Mouse (Mus musculus): ENCODE results near the gene Fibp. TPM values are rescaled to one million over a fixed set of nuclear protein-coding genes. Genes with fewer than 3 reads are reported as not detected.
"Not testable (repeated sequence)": the region's sequence is repeated elsewhere in the genome, so short reads cannot be mapped to it uniquely, and the experiment has no call there.

Fibp gene
- polyA plus RNA-seq, 1 experiment from 2014 or later = 111 TPM

- Histone ChIP-seq H3K4me3 (ENCODE audit: low read length) (peak overlapping the region; percentile 85), H3K27ac (ENCODE audit: low read length) (peak overlapping the region; percentile 98), H3K4me1 (replicated peaks; ENCODE audit: control insufficient read depth, insufficient read depth, low read length) (peaks cover 41% of the 10 kb centered on the region), H3K4me2 (ENCODE audit: low read depth, low read length) (peak overlapping the region; percentile 94), H3K36me3 (ENCODE audit: control insufficient read depth, insufficient read depth, low read length) (peaks cover 22% of the 10 kb centered on the region)
- not testable (repeated sequence) for ATAC-seq (ENCODE audit: low read depth); H3K9me3 ChIP-seq (ENCODE audit: control insufficient read depth, low read length); H3K27me3 ChIP-seq (ENCODE audit: control insufficient read depth, insufficient read depth, low read depth, low read length); H3K9ac ChIP-seq (ENCODE audit: low read length)
- WGBS = 39% methylated on average over 10 of the region's 10 CpGs
Measured at GRCm38 (mm10) chr19:5489721-5490120, 29.3 kb downstream of the Fibp start.

GRCm38 (mm10) chr19:5490313-5490897, 30.0 kb downstream of the Fibp start, which contains the start of gene Cfl1:
TSS of gene Cfl1 (plus strand) at chr19:5490455.
- Histone ChIP-seq H3K4me1 (replicated peaks; ENCODE audit: control insufficient read depth, insufficient read depth, low read length) (peaks cover 35% of the 10 kb centered on the region), H3K4me2 (ENCODE audit: low read depth, low read length) (peak within 1 kb of the TSS; percentile 94), H3K4me3 (ENCODE audit: low read length) (peak within 1 kb of the TSS; percentile 85), H3K27me3 (ENCODE audit: control insufficient read depth, insufficient read depth, low read depth, low read length) (no peaks in the 10 kb centered on the region), H3K36me3 (ENCODE audit: control insufficient read depth, insufficient read depth, low read length) (peaks cover 25% of the 10 kb centered on the region), H3K9me3 (ENCODE audit: control insufficient read depth, low read length) (no peaks in the 10 kb centered on the region), H3K9ac (ENCODE audit: low read length) (peak within 1 kb of the TSS; percentile 92), H3K27ac (ENCODE audit: low read length) (peak within 1 kb of the TSS; percentile 98)
- under 1% methylated on average over 50 of the region's 62 CpGs for WGBS
- ATAC-seq (ENCODE audit: low read depth) = peak; percentile 66

- Histone ChIP-seq H3K27me3 (ENCODE audit: control insufficient read depth, insufficient read depth, low read depth, low read length) (no peaks in the 10 kb centered on the region), H3K9me3 (ENCODE audit: control insufficient read depth, low read length) (no peaks in the 10 kb centered on the region), H3K27ac (ENCODE audit: low read length) (peak overlapping the region; percentile 98), H3K4me3 (ENCODE audit: low read length) (peak overlapping the region; percentile 85), H3K4me2 (ENCODE audit: low read depth, low read length) (peak overlapping the region; percentile 79), H3K4me1 (replicated peaks; ENCODE audit: control insufficient read depth, insufficient read depth, low read length) (peaks cover 28% of the 10 kb centered on the region), H3K36me3 (ENCODE audit: control insufficient read depth, insufficient read depth, low read length) (peaks cover 29% of the 10 kb centered on the region), H3K9ac (ENCODE audit: low read length) (peak overlapping the region; percentile 92)
- 0% methylated on average over 53 of the region's 59 CpGs for WGBS
- peak; percentile 5; the same call in 1 of the 2 replicates for ATAC-seq (ENCODE audit: low read depth)
Measured at GRCm38 (mm10) chr19:5490898-5491708, 30.7 kb downstream of the Fibp start.

GRCm38 (mm10) chr19:5492641-5493040, 32.2 kb downstream of the Fibp start:
- Histone ChIP-seq H3K9me3 (ENCODE audit: control insufficient read depth, low read length) (no peaks in the 10 kb centered on the region), H3K27me3 (ENCODE audit: control insufficient read depth, insufficient read depth, low read depth, low read length) (no peaks in the 10 kb centered on the region), H3K4me3 (ENCODE audit: low read length) (no peak overlapping the region), H3K27ac (ENCODE audit: low read length) (no peak overlapping the region), H3K4me2 (ENCODE audit: low read depth, low read length) (no peak overlapping the region), H3K9ac (ENCODE audit: low read length) (no peak overlapping the region), H3K36me3 (ENCODE audit: control insufficient read depth, insufficient read depth, low read length) (peaks cover 30% of the 10 kb centered on the region), H3K4me1 (replicated peaks; ENCODE audit: control insufficient read depth, insufficient read depth, low read length) (peaks cover 14% of the 10 kb centered on the region)
- 78% methylated on average over 4 of the region's 4 CpGs for WGBS
- no peak for ATAC-seq (ENCODE audit: low read depth)

- H3K9ac ChIP-seq (ENCODE audit: low read length); ATAC-seq (ENCODE audit: low read depth); H3K27ac ChIP-seq (ENCODE audit: low read length); H3K9me3 ChIP-seq (ENCODE audit: control insufficient read depth, low read length); H3K4me3 ChIP-seq (ENCODE audit: low read length); H3K4me2 ChIP-seq (ENCODE audit: low read depth, low read length); H3K27me3 ChIP-seq (ENCODE audit: control insufficient read depth, insufficient read depth, low read depth, low read length): not testable (repeated sequence)
- WGBS = 65% methylated on average over 9 of the region's 9 CpGs
- Histone ChIP-seq H3K36me3 (ENCODE audit: control insufficient read depth, insufficient read depth, low read length) (peaks cover 30% of the 10 kb centered on the region), H3K4me1 (replicated peaks; ENCODE audit: control insufficient read depth, insufficient read depth, low read length) (peaks cover 14% of the 10 kb centered on the region)
Measured at GRCm38 (mm10) chr19:5493301-5493721, 32.9 kb downstream of the Fibp start.

GRCm38 (mm10) chr19:5494314-5494713, 33.9 kb downstream of the Fibp start:
- no peaks in the 10 kb centered on the region for H3K27me3 ChIP-seq (ENCODE audit: control insufficient read depth, insufficient read depth, low read depth, low read length)
- H3K4me3 ChIP-seq (ENCODE audit: low read length) = no peak overlapping the region
- ATAC-seq (ENCODE audit: low read depth) = no peak
- H3K27ac ChIP-seq (ENCODE audit: low read length) = no peak overlapping the region
- H3K4me1 ChIP-seq (replicated peaks; ENCODE audit: control insufficient read depth, insufficient read depth, low read length) = peaks cover 11% of the 10 kb centered on the region
- no peak overlapping the region for H3K9ac ChIP-seq (ENCODE audit: low read length)
- 66% methylated on average over 3 of the region's 3 CpGs for WGBS
- H3K36me3 ChIP-seq (ENCODE audit: control insufficient read depth, insufficient read depth, low read length) = peaks cover 30% of the 10 kb centered on the region
- no peak overlapping the region for H3K4me2 ChIP-seq (ENCODE audit: low read depth, low read length)
- H3K9me3 ChIP-seq (ENCODE audit: control insufficient read depth, low read length) = no peaks in the 10 kb centered on the region

- H3K27me3 ChIP-seq (ENCODE audit: control insufficient read depth, insufficient read depth, low read depth, low read length) = no peaks in the 10 kb centered on the region
- H3K9me3 ChIP-seq (ENCODE audit: control insufficient read depth, low read length) = no peaks in the 10 kb centered on the region
- H3K36me3 ChIP-seq (ENCODE audit: control insufficient read depth, insufficient read depth, low read length) = peaks cover 30% of the 10 kb centered on the region
- H3K4me2 ChIP-seq (ENCODE audit: low read depth, low read length) = no peak overlapping the region
- H3K4me1 ChIP-seq (replicated peaks; ENCODE audit: control insufficient read depth, insufficient read depth, low read length) = peaks cover 7% of the 10 kb centered on the region
- ATAC-seq (ENCODE audit: low read depth) = no peak
- H3K9ac ChIP-seq (ENCODE audit: low read length) = no peak overlapping the region
- H3K4me3 ChIP-seq (ENCODE audit: low read length) = no peak overlapping the region
- no peak overlapping the region for H3K27ac ChIP-seq (ENCODE audit: low read length)
- WGBS = 74% methylated on average over 12 of the region's 12 CpGs
Measured at GRCm38 (mm10) chr19:5495353-5496051, 35.1 kb downstream of the Fibp start.

- Histone ChIP-seq H3K27me3 (ENCODE audit: control insufficient read depth, insufficient read depth, low read depth, low read length) (no peaks in the 10 kb centered on the region), H3K9ac (ENCODE audit: low read length) (no peak overlapping the region), H3K36me3 (ENCODE audit: control insufficient read depth, insufficient read depth, low read length) (peaks cover 30% of the 10 kb centered on the region), H3K4me2 (ENCODE audit: low read depth, low read length) (no peak overlapping the region), H3K27ac (ENCODE audit: low read length) (no peak overlapping the region), H3K9me3 (ENCODE audit: control insufficient read depth, low read length) (no peaks in the 10 kb centered on the region), H3K4me3 (ENCODE audit: low read length) (no peak overlapping the region), H3K4me1 (replicated peaks; ENCODE audit: control insufficient read depth, insufficient read depth, low read length) (peaks cover 7% of the 10 kb centered on the region)
- 81% methylated on average over 16 of the region's 16 CpGs for WGBS
- ATAC-seq (ENCODE audit: low read depth) = no peak
Measured at GRCm38 (mm10) chr19:5496052-5496370, 35.6 kb downstream of the Fibp start.

- H3K9ac ChIP-seq (ENCODE audit: low read length) = no peak overlapping the region
- H3K27ac ChIP-seq (ENCODE audit: low read length) = no peak overlapping the region
- no peak for ATAC-seq (ENCODE audit: low read depth)
- no peaks in the 10 kb centered on the region for H3K27me3 ChIP-seq (ENCODE audit: control insufficient read depth, insufficient read depth, low read depth, low read length)
- no peaks in the 10 kb centered on the region for H3K9me3 ChIP-seq (ENCODE audit: control insufficient read depth, low read length)
- H3K4me2 ChIP-seq (ENCODE audit: low read depth, low read length) = no peak overlapping the region
- H3K36me3 ChIP-seq (ENCODE audit: control insufficient read depth, insufficient read depth, low read length) = peaks cover 7% of the 10 kb centered on the region
- no peak overlapping the region for H3K4me3 ChIP-seq (ENCODE audit: low read length)
- 77% methylated on average over 2 of the region's 2 CpGs for WGBS
- no peaks in the 10 kb centered on the region for H3K4me1 ChIP-seq (replicated peaks; ENCODE audit: control insufficient read depth, insufficient read depth, low read length)
Measured at GRCm38 (mm10) chr19:5500330-5500875, 40.0 kb downstream of the Fibp start.

All from lung, embryonic 16.5 days (tissue).